Mouse (Mus musculus) ES-Bruce4 (cell line): ENCODE results near the gene Fgfbp3. TPM values are rescaled to one million over a fixed set of nuclear protein-coding genes. Genes with fewer than 3 reads are reported as not detected.
A peak's percentile ranks its signal among the peaks of the same experiment; 100 is the strongest.

ENCODE experiments used
- H3K27ac ChIP-seq: 2 replicates; pipeline ENCODE4 v1.5.1; 2012; ENCODE audit warnings: low read length, inconsistent platforms; ENCODE audit not compliant: insufficient read depth
- H3K27me3 ChIP-seq: 2 replicates; pipeline ENCODE4 v1.6.1; 2012; ENCODE audit warnings: mild to moderate bottlenecking, low read length, inconsistent platforms; ENCODE audit not compliant: control insufficient read depth, poor library complexity, insufficient read depth, severe bottlenecking
- H3K36me3 ChIP-seq: 2 replicates; pipeline ENCODE4 v1.6.1; 2012; ENCODE audit warnings: inconsistent platforms, mild to moderate bottlenecking, low read length, moderate library complexity; ENCODE audit not compliant: control insufficient read depth, poor library complexity, insufficient read depth, severe bottlenecking
- H3K4me1 ChIP-seq: one replicate; pipeline ENCODE4 v1.8.1; 2011; ENCODE audit warnings: low read length; ENCODE audit not compliant: control insufficient read depth, insufficient read depth
- H3K4me3 ChIP-seq: 2 replicates; pipeline ENCODE4 v1.5.1; 2011; ENCODE audit warnings: low read depth, mild to moderate bottlenecking, low read length
- H3K9ac ChIP-seq: 2 replicates; pipeline ENCODE4 v1.6.1; 2012; ENCODE audit warnings: low read depth, mild to moderate bottlenecking, inconsistent platforms; ENCODE audit not compliant: poor library complexity, severe bottlenecking
- H3K9me3 ChIP-seq: replicated peaks from 2 replicates; pipeline ENCODE4 v1.6.1; 2012; ENCODE audit warnings: mild to moderate bottlenecking, low read length, inconsistent platforms; ENCODE audit not compliant: control insufficient read depth, poor library complexity, insufficient read depth, severe bottlenecking
- CTCF ChIP-seq: IDR thresholded peaks from one replicate; pipeline ENCODE4 v1.8.1; 2011; ENCODE audit warnings: low read depth, low read length
- EP300 ChIP-seq: IDR thresholded peaks from 2 replicates; pipeline ENCODE4 v1.6.1; 2011; ENCODE audit warnings: low read depth, low read length; ENCODE audit not compliant: insufficient read depth
- POLR2A ChIP-seq: IDR thresholded peaks from one replicate; pipeline ENCODE4 v1.8.1; 2011; ENCODE audit warnings: low read length; ENCODE audit not compliant: insufficient read depth
- polyA plus RNA-seq: library from polyadenylated mRNA; stranded (reverse); fragments of >200 nt; gene quantifications from 2 replicates; pipeline ENCODE4 v1.2.4, GENCODE M21; 2011; ENCODE audit warnings: low read depth; ENCODE audit not compliant: missing spikeins, insufficient read depth, insufficient read length

Gene Fgfbp3
- polyA plus RNA-seq, 1 experiment, result 2.3 TPM

GRCm38 (mm10) chr19:36938008-36938407 lies 18.6 kb upstream of the Fgfbp3 start:
- Histone ChIP-seq H3K27me3 (no peaks in the 10 kb centered on the region), H3K4me1 (no peaks in the 10 kb centered on the region), H3K4me3 (no peak overlapping the region), H3K27ac (no peak overlapping the region), H3K9me3 (no peaks in the 10 kb centered on the region), H3K36me3 (0 out of 2 replicates have a peak, but pooled peaks cover 6% of the 10 kb centered on the region), H3K9ac (no peak overlapping the region)
- TF ChIP-seq EP300 (no peak), POLR2A (no peak), CTCF (no peak)

- Histone ChIP-seq H3K36me3 (peaks cover 6% of the 10 kb centered on the region; the same call in 1 of the 2 replicates), H3K4me1 (no peaks in the 10 kb centered on the region), H3K4me3 (no peak overlapping the region), H3K9ac (no peak overlapping the region), H3K27me3 (no peaks in the 10 kb centered on the region), H3K27ac (no peak overlapping the region), H3K9me3 (no peaks in the 10 kb centered on the region)
- TF ChIP-seq POLR2A (no peak), EP300 (no peak), CTCF (no peak)
These were observed 16.9 kb upstream of the Fgfbp3 start for GRCm38 (mm10) chr19:36936285-36936684.

GRCm38 (mm10) chr19:36932613-36933012 lies 13.2 kb upstream of the Fgfbp3 start:
- Histone ChIP-seq H3K4me1 (no peaks in the 10 kb centered on the region), H3K9ac (no peak overlapping the region), H3K27ac (no peak overlapping the region), H3K36me3 (peaks cover 6% of the 10 kb centered on the region; the same call in 1 of the 2 replicates), H3K9me3 (no peaks in the 10 kb centered on the region), H3K4me3 (no peak overlapping the region), H3K27me3 (no peaks in the 10 kb centered on the region)
- TF ChIP-seq CTCF, result no peak
- TF ChIP-seq EP300, result no peak
- TF ChIP-seq POLR2A, result no peak

GRCm38 (mm10) chr19:36932097-36932496 lies 12.7 kb upstream of the Fgfbp3 start:
- H3K36me3 ChIP-seq, result peaks cover 6% of the 10 kb centered on the region; the same call in 1 of the 2 replicates
- H3K27me3 ChIP-seq, result no peaks in the 10 kb centered on the region
- H3K27ac ChIP-seq, result no peak overlapping the region
- H3K9ac ChIP-seq, result no peak overlapping the region
- H3K9me3 ChIP-seq, result no peaks in the 10 kb centered on the region
- TF ChIP-seq CTCF (no peak), POLR2A (no peak)
- no peak overlapping the region for H3K4me3 ChIP-seq
- H3K4me1 ChIP-seq, result no peaks in the 10 kb centered on the region

- TF ChIP-seq CTCF (no peak), POLR2A (no peak), EP300 (no peak)
- no peak overlapping the region for H3K4me3 ChIP-seq
- no peak overlapping the region for H3K27ac ChIP-seq
- H3K27me3 ChIP-seq, result no peaks in the 10 kb centered on the region
- no peaks in the 10 kb centered on the region for H3K9me3 ChIP-seq
- H3K36me3 ChIP-seq, result no peaks in the 10 kb centered on the region; the same call in 1 of the 2 replicates
- no peak overlapping the region for H3K9ac ChIP-seq
- H3K4me1 ChIP-seq, result no peaks in the 10 kb centered on the region
These were observed 10.4 kb upstream of the Fgfbp3 start for GRCm38 (mm10) chr19:36929816-36930215.

GRCm38 (mm10) chr19:36927800-36928361 lies 8.5 kb upstream of the Fgfbp3 start:
- Histone ChIP-seq H3K9ac (0 out of 2 replicates have a peak overlapping the region, but pooled peaks have one; percentile 100), H3K27ac (no peak overlapping the region), H3K4me1 (no peaks in the 10 kb centered on the region), H3K27me3 (no peaks in the 10 kb centered on the region), H3K4me3 (no peak overlapping the region), H3K9me3 (no peaks in the 10 kb centered on the region), H3K36me3 (no peaks in the 10 kb centered on the region; the same call in 1 of the 2 replicates)
- TF ChIP-seq CTCF (no peak), POLR2A (no peak), EP300 (no peak)
